Mouse (Mus musculus): ENCODE measurements around the gene Cyp2d11. TPM values are rescaled to one million over a fixed set of nuclear protein-coding genes. Genes with fewer than 3 reads are reported as not detected.
"Not testable (repeated sequence)": the region's sequence is repeated elsewhere in the genome, so short reads cannot be mapped to it uniquely, and the experiment has no call there.

Gene Cyp2d11
- polyA plus RNA-seq, 1 experiment from 2014 or later, result not detected

GRCm38 (mm10) chr15:82402741-82403140 lies 8.9 kb upstream of the Cyp2d11 start:
- Histone ChIP-seq H3K27ac (replicated peaks in 1 of 2; ENCODE audit: control insufficient read depth in 1 of 2, insufficient read depth in 1 of 2, low read depth in 2 of 2, low read length in 2 of 2) (no peak overlapping the region), H3K27me3 (ENCODE audit: control insufficient read depth, insufficient read depth, low read length) (no peaks in the 10 kb centered on the region), H3K4me1 (ENCODE audit: control insufficient read depth in 2 of 2, insufficient read depth in 2 of 2, low read length in 2 of 2) (no peaks in the 10 kb centered on the region), H3K36me3 (ENCODE audit: control insufficient read depth, insufficient read depth, low read length) (no peaks in the 10 kb centered on the region), H3K4me3 (ENCODE audit: control insufficient read depth in 1 of 2, insufficient read depth in 1 of 2, low read depth in 1 of 2, low read length in 2 of 2) (no peak overlapping the region), H3K9me3 (ENCODE audit: control insufficient read depth, low read length) (no peaks in the 10 kb centered on the region), H3K9ac (ENCODE audit: low read length) (no peak overlapping the region), H3K4me2 (ENCODE audit: low read length) (no peak overlapping the region)
- WGBS, result 74% methylated on average over 6 of the region's 6 CpGs
- ATAC-seq (ENCODE audit: insufficient number of reproducible peaks, insufficient read depth, low FRiP score, low read depth), result no peak

GRCm38 (mm10) chr15:82402106-82402505 lies 8.3 kb upstream of the Cyp2d11 start:
- no peak overlapping the region for H3K4me3 ChIP-seq (ENCODE audit: control insufficient read depth in 1 of 2, insufficient read depth in 1 of 2, low read depth in 1 of 2, low read length in 2 of 2)
- H3K27me3 ChIP-seq (ENCODE audit: control insufficient read depth, insufficient read depth, low read length), result no peaks in the 10 kb centered on the region
- ATAC-seq (ENCODE audit: insufficient number of reproducible peaks, insufficient read depth, low FRiP score, low read depth), result no peak
- H3K36me3 ChIP-seq (ENCODE audit: control insufficient read depth, insufficient read depth, low read length), result no peaks in the 10 kb centered on the region
- H3K9me3 ChIP-seq (ENCODE audit: control insufficient read depth, low read length), result no peaks in the 10 kb centered on the region
- no peaks in the 10 kb centered on the region for H3K4me1 ChIP-seq (ENCODE audit: control insufficient read depth in 2 of 2, insufficient read depth in 2 of 2, low read length in 2 of 2)
- no peak overlapping the region for H3K27ac ChIP-seq (replicated peaks in 1 of 2; ENCODE audit: control insufficient read depth in 1 of 2, insufficient read depth in 1 of 2, low read depth in 2 of 2, low read length in 2 of 2)
- H3K4me2 ChIP-seq (ENCODE audit: low read length), result no peak overlapping the region
- no peak overlapping the region for H3K9ac ChIP-seq (ENCODE audit: low read length)

GRCm38 (mm10) chr15:82401516-82401915 lies 7.7 kb upstream of the Cyp2d11 start:
- Histone ChIP-seq H3K4me2 (ENCODE audit: low read length) (no peak overlapping the region), H3K9ac (ENCODE audit: low read length) (no peak overlapping the region), H3K27ac (replicated peaks in 1 of 2; ENCODE audit: control insufficient read depth in 1 of 2, insufficient read depth in 1 of 2, low read depth in 2 of 2, low read length in 2 of 2) (no peak overlapping the region), H3K36me3 (ENCODE audit: control insufficient read depth, insufficient read depth, low read length) (no peaks in the 10 kb centered on the region), H3K9me3 (ENCODE audit: control insufficient read depth, low read length) (no peaks in the 10 kb centered on the region), H3K4me3 (ENCODE audit: control insufficient read depth in 1 of 2, insufficient read depth in 1 of 2, low read depth in 1 of 2, low read length in 2 of 2) (no peak overlapping the region), H3K4me1 (ENCODE audit: control insufficient read depth in 2 of 2, insufficient read depth in 2 of 2, low read length in 2 of 2) (no peaks in the 10 kb centered on the region), H3K27me3 (ENCODE audit: control insufficient read depth, insufficient read depth, low read length) (no peaks in the 10 kb centered on the region)
- ATAC-seq (ENCODE audit: insufficient number of reproducible peaks, insufficient read depth, low FRiP score, low read depth), result no peak
- 70% methylated on average over 2 of the region's 2 CpGs for WGBS

- not testable (repeated sequence) for H3K4me2 ChIP-seq (ENCODE audit: low read length); H3K36me3 ChIP-seq (ENCODE audit: control insufficient read depth, insufficient read depth, low read length); H3K9me3 ChIP-seq (ENCODE audit: control insufficient read depth, low read length); H3K4me1 ChIP-seq (ENCODE audit: control insufficient read depth in 2 of 2, insufficient read depth in 2 of 2, low read length in 2 of 2); ATAC-seq (ENCODE audit: insufficient number of reproducible peaks, insufficient read depth, low FRiP score, low read depth); H3K4me3 ChIP-seq (ENCODE audit: control insufficient read depth in 1 of 2, insufficient read depth in 1 of 2, low read depth in 1 of 2, low read length in 2 of 2); H3K9ac ChIP-seq (ENCODE audit: low read length); H3K27ac ChIP-seq (replicated peaks in 1 of 2; ENCODE audit: control insufficient read depth in 1 of 2, insufficient read depth in 1 of 2, low read depth in 2 of 2, low read length in 2 of 2); H3K27me3 ChIP-seq (ENCODE audit: control insufficient read depth, insufficient read depth, low read length)
- WGBS, result 74% methylated on average over 3 of the region's 3 CpGs
These were observed 2.1 kb upstream of the Cyp2d11 start for GRCm38 (mm10) chr15:82395955-82396354.

GRCm38 (mm10) chr15:82389916-82390315 lies 3.9 kb downstream of the Cyp2d11 start:
- not testable (repeated sequence) for H3K4me3 ChIP-seq (ENCODE audit: control insufficient read depth in 1 of 2, insufficient read depth in 1 of 2, low read depth in 1 of 2, low read length in 2 of 2); H3K4me2 ChIP-seq (ENCODE audit: low read length); H3K9ac ChIP-seq (ENCODE audit: low read length); H3K36me3 ChIP-seq (ENCODE audit: control insufficient read depth, insufficient read depth, low read length); H3K27me3 ChIP-seq (ENCODE audit: control insufficient read depth, insufficient read depth, low read length); H3K9me3 ChIP-seq (ENCODE audit: control insufficient read depth, low read length); H3K27ac ChIP-seq (replicated peaks in 1 of 2; ENCODE audit: control insufficient read depth in 1 of 2, insufficient read depth in 1 of 2, low read depth in 2 of 2, low read length in 2 of 2); ATAC-seq (ENCODE audit: insufficient number of reproducible peaks, insufficient read depth, low FRiP score, low read depth); H3K4me1 ChIP-seq (ENCODE audit: control insufficient read depth in 2 of 2, insufficient read depth in 2 of 2, low read length in 2 of 2)
- 86% methylated on average over 10 of the region's 10 CpGs for WGBS

GRCm38 (mm10) chr15:82385729-82386128 lies 8.1 kb downstream of the Cyp2d11 start:
- ATAC-seq (ENCODE audit: insufficient number of reproducible peaks, insufficient read depth, low FRiP score, low read depth), result no peak
- H3K36me3 ChIP-seq (ENCODE audit: control insufficient read depth, insufficient read depth, low read length), result no peaks in the 10 kb centered on the region
- H3K27me3 ChIP-seq (ENCODE audit: control insufficient read depth, insufficient read depth, low read length), result no peaks in the 10 kb centered on the region
- no peak overlapping the region for H3K27ac ChIP-seq (replicated peaks in 1 of 2; ENCODE audit: control insufficient read depth in 1 of 2, insufficient read depth in 1 of 2, low read depth in 2 of 2, low read length in 2 of 2)
- WGBS, result 86% methylated on average over 2 of the region's 2 CpGs
- H3K9ac ChIP-seq (ENCODE audit: low read length), result no peak overlapping the region
- H3K9me3 ChIP-seq (ENCODE audit: control insufficient read depth, low read length), result no peaks in the 10 kb centered on the region
- no peak overlapping the region for H3K4me2 ChIP-seq (ENCODE audit: low read length)
- no peak overlapping the region for H3K4me3 ChIP-seq (ENCODE audit: control insufficient read depth in 1 of 2, insufficient read depth in 1 of 2, low read depth in 1 of 2, low read length in 2 of 2)
- H3K4me1 ChIP-seq (ENCODE audit: control insufficient read depth in 2 of 2, insufficient read depth in 2 of 2, low read length in 2 of 2), result peaks cover 0 to 2% of the 10 kb centered on the region in 2 experiments; a peak in 2 of 4 replicates

- Histone ChIP-seq H3K36me3 (ENCODE audit: control insufficient read depth, insufficient read depth, low read length) (no peaks in the 10 kb centered on the region), H3K27me3 (ENCODE audit: control insufficient read depth, insufficient read depth, low read length) (no peaks in the 10 kb centered on the region), H3K9me3 (ENCODE audit: control insufficient read depth, low read length) (no peaks in the 10 kb centered on the region), H3K9ac (ENCODE audit: low read length) (no peak overlapping the region), H3K4me1 (ENCODE audit: control insufficient read depth in 2 of 2, insufficient read depth in 2 of 2, low read length in 2 of 2) (peaks cover 4 to 11% of the 10 kb centered on the region in 2 experiments; a peak in 3 of 4 replicates), H3K4me3 (ENCODE audit: control insufficient read depth in 1 of 2, insufficient read depth in 1 of 2, low read depth in 1 of 2, low read length in 2 of 2) (no peak overlapping the region), H3K27ac (replicated peaks in 1 of 2; ENCODE audit: control insufficient read depth in 1 of 2, insufficient read depth in 1 of 2, low read depth in 2 of 2, low read length in 2 of 2) (no peak overlapping the region), H3K4me2 (ENCODE audit: low read length) (no peak overlapping the region)
- WGBS, result 82% methylated on average over 2 of the region's 2 CpGs
- no peak for ATAC-seq (ENCODE audit: insufficient number of reproducible peaks, insufficient read depth, low FRiP score, low read depth)
These were observed 11.4 kb downstream of the Cyp2d11 start for GRCm38 (mm10) chr15:82382441-82382840.

GRCm38 (mm10) chr15:82380714-82381062 lies 13.1 kb downstream of the Cyp2d11 start:
- Histone ChIP-seq H3K36me3 (ENCODE audit: control insufficient read depth, insufficient read depth, low read length) (no peaks in the 10 kb centered on the region), H3K4me2 (ENCODE audit: low read length) (peak overlapping the region; percentile 80), H3K4me1 (ENCODE audit: control insufficient read depth in 2 of 2, insufficient read depth in 2 of 2, low read length in 2 of 2) (peaks cover 6 to 20% of the 10 kb centered on the region in 2 experiments), H3K27me3 (ENCODE audit: control insufficient read depth, insufficient read depth, low read length) (no peaks in the 10 kb centered on the region), H3K4me3 (ENCODE audit: control insufficient read depth in 1 of 2, insufficient read depth in 1 of 2, low read depth in 1 of 2, low read length in 2 of 2) (peak overlapping the region; percentile 52 to 56), H3K9ac (ENCODE audit: low read length) (peak overlapping the region; percentile 65), H3K9me3 (ENCODE audit: control insufficient read depth, low read length) (no peaks in the 10 kb centered on the region), H3K27ac (replicated peaks in 1 of 2; ENCODE audit: control insufficient read depth in 1 of 2, insufficient read depth in 1 of 2, low read depth in 2 of 2, low read length in 2 of 2) (peak overlapping the region; percentile 39 to 63; a peak in 3 of 4 replicates)
- no peak for ATAC-seq (ENCODE audit: insufficient number of reproducible peaks, insufficient read depth, low FRiP score, low read depth)
- WGBS, result 32% methylated on average over 7 of the region's 7 CpGs

Measured in heart, embryonic 14.5 days (tissue).